Mouse (Mus musculus): Measurements from ENCODE around the gene Flot1.

Gene Flot1

DNA sequence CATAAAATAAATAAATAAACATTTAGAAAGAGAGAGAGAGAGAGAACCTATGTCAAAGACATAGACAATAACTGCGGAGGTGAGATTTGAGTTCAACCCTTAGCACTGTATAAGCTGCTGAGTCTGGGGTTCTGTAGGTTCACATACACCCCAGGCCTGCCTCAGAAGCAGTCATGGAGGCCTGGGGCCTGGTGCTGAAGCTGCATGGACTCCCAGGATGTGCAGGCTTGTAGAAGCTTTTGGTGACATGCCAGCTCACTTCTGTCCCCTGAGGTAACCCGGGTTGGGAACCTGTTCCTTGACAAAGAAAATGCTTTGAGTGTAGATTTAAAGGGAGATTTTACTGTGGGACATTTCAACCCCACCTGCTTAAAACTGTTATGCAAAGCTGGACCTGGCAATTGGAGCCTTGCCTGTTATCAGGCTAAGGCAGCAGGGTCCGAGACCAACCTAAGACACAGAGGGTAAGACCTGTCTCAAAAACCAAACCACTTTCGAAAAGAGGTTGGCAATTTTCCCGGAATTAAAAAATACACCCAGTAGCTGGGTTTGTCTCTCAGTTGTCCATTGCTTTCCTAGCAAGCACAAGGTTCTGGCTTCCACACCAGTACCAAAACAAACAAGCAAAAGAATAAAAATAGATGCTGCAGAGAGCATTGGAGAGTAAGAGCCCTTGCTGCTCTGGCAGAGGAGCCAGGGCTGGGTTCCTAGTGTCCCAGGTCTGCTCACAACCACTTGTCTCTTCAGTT is 12.0 kb upstream of the Flot1 start:
- DNase-seq (ENCODE audit: low read depth, low spot score): no peak

DNA sequence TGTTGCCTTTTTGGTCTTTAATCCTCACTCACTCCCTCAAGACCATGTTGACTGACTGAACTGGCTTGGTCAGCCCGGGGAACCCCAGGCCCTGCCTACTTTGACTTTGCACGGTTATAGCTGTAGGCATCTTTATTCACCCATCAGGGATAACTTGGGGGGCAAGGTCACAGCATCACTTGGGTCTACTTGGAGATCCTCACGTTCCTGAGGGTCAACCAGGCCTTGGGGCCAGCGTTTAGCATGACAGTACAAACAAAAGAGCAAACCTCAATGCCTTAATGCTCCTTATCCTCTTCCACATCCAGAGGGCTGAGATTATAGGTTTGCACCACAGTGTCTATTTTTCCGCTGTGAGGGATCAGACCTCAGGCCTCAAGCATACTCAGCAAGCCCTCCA is 10.7 kb upstream of the Flot1 start:
- DNase-seq (ENCODE audit: low read depth, low spot score): no peak

GRCm38 (mm10) chr17:35812736-35813135 is 10.3 kb upstream of the Flot1 start:
- DNase-seq (ENCODE audit: low read depth, low spot score): peak; percentile 70

DNA sequence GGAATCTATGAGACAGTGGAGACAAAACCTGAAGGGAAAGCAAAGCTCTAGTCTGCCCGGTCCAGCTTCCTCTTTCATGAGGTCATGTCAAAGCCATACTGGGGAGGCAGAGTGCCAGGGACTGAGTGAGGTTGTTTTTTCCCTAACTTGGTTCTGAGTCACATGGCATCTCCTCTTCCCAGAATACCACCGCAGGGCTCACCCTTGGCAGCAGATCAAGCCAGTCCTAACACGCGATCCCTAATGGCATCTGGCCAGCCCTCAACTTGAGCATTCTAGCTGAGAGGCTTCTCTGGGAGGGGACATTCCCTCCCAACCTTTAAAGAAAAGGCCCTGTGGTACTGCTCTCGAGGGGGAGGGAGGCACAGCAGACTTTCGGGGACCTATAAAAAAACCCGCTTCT is 9.8 kb upstream of the Flot1 start:
- DNase-seq (ENCODE audit: low read depth, low spot score): no peak

GRCm38 (mm10) chr17:35813653-35814052 is 9.4 kb upstream of the Flot1 start:
- DNase-seq (ENCODE audit: low read depth, low spot score): no peak

DNA sequence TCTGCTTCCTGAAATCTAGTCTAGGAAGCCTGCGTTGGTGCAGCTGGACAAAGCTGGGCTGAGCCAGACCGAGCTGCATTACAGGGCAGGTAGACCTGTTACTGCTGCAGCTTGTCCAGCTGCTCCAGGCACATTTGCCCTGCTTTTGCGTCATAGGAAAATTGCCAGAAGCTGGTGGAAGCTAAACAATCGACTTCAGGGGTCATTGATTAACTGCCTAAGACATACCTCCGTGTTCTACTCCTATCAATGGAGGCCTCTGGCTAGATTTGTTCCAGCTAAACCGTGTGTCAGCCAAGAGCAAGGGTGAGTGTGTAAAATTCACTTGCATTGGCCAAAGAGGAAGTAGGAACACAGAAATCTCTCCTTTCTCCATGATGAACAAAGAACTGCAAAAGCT is 8.4 kb upstream of the Flot1 start:
- no peak for DNase-seq (ENCODE audit: low read depth, low spot score)

GRCm38 (mm10) chr17:35815836-35816235 is 7.2 kb upstream of the Flot1 start:
- no peak for DNase-seq (ENCODE audit: low read depth, low spot score)

DNA sequence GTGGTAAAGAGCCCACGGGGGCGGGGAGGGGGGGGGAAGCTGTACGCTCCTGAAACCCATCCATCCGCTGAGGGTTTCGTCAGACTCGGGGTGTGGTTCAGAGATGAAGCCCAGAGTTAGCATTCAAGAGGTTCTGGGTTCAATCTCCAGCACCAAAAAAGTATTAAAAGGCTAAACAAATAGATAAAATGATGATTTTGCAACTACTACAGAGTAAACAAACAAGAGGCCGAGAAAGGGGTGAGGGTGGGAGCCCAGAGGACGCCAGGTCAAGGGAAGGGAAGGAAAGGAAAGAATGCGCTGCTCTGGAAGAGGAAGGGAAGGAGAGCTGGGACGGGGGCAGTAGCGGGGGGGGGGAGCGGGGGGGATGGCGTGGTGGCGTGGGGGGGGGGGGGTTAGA is 6.3 kb upstream of the Flot1 start:
- DNase-seq (ENCODE audit: low read depth, low spot score): no peak

DNA sequence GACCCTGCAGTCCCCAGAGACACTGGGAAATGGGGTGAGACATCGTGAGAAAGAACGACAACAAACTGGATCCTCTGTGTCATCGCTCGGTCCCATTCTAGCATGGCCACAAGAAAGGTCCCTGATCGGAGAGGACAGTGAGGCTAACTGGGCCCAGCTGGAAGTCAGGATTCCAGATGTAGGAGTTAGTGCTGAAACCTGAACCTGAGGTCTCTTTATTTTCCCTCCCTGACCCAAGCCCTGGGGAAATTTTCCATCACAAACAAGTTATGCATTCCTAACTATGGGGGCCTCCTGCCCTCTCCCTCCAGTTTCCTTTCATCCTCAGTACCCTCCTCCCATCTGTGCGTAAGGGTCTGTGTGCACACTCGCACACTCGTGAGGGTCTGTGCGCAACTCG is 5.8 kb upstream of the Flot1 start:
- no peak for DNase-seq (ENCODE audit: low read depth, low spot score)

- no peak for DNase-seq (ENCODE audit: low read depth, low spot score)
Observed at GRCm38 (mm10) chr17:35820111-35820510, 2.9 kb upstream of the Flot1 start.

DNA sequence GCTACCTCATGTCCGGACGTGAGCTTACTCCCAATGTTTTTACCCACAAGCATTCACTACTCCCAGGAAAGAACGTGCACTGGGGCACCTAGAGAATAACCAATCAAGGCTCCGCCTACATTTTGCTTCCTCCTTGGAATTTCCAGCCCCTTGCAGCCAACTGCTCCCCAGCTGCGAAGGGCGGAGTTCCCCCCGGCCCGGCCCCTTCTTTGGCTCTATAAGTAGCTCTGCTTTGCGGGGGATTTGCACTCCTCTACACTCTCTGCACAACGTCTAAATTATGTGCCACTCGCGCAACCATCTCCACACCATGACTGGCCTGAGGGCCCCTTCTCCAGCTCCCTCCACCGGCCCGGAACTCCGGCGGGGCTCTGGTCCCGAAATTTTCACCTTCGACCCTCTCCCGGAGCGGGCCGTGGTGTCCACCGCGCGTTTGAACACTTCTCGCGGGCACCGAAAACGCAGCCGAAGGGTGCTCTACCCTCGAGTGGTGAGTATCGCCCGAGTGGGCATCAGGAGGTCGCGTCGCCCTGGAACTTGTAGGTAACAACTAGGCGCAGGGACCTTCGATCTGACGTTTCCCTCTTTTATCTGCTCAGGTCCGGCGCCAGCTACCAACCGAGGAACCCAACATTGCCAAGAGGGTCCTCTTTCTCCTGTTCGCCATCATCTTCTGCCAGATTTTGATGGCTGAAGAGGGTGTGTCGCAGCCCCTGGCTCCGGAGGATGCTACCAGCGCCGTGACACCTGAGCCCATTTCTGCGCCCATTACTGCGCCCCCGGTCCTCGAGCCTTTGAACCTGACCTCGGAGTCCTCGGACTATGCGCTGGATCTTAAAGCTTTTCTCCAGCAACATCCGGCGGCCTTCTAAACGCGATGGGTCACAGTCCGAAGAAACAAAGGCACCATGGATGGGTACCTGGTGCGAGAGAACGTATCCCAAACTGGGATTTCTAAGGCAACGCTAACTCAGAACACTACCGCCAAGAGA is 1.3 kb upstream of the Flot1 start, which contains the start of gene Ier3:
Ier3 (plus strand) TSS at position 246 of the 992 bp plus-strand sequence.
- peak; percentile 93 for DNase-seq (ENCODE audit: low read depth, low spot score)

DNA sequence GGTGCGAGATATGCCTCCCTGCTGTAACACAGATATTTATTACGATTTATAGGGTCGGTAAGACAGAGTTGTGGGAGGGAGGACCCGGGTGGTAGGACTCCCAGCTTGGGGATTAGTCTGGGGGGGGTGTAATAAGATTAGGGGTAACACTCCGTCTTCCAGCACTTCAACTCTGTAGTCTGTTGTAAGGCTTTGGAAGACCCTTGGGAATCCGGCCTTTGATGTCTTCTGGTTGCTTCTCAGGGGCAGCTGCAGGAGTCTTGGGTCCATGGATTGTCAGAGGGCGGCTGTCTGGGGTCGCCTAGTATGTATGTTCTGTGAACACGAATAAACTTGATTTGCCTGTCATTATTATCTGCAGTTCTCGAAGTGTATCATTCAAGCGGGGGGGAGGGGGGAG is 466 bp upstream of the Flot1 start:
- DNase-seq (ENCODE audit: low read depth, low spot score): no peak

- DNase-seq (ENCODE audit: low read depth, low spot score): no peak
Observed at GRCm38 (mm10) chr17:35824402-35824801, 1.4 kb downstream of the Flot1 start.

DNA sequence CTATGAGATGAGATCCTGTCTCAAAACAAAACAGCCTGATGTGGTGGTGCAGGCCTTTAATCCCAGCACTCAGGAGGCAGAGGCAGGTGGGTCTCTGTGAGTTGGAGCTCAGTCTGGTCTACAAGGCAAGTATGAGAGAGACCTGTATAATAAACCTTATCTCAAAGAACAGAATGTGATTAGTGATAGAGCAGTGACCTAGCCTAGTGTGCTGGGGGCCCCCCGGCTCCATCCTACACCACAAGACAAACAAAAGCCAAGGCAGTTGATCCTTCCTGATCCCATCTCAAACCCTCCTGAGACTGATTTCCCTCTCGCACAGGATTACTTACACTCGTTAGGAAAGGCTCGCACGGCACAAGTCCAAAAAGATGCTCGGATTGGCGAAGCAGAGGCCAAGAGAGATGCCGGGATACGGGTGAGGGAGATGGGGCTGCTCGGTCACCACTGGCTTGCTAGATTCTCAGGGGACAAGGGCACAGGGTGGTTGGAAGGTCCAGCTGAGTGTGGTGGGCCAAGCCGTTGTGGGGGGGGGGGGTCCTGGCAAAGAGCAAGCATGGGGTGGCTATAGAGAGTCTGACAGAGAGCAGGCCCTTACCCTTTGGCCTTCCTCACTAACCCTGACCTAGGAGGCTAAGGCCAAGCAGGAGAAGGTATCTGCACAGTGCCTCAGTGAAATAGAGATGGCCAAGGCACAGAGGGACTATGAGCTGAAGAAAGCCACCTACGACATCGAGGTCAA is 2.2 kb downstream of the Flot1 start:
- no peak for DNase-seq (ENCODE audit: low read depth, low spot score)

DNA sequence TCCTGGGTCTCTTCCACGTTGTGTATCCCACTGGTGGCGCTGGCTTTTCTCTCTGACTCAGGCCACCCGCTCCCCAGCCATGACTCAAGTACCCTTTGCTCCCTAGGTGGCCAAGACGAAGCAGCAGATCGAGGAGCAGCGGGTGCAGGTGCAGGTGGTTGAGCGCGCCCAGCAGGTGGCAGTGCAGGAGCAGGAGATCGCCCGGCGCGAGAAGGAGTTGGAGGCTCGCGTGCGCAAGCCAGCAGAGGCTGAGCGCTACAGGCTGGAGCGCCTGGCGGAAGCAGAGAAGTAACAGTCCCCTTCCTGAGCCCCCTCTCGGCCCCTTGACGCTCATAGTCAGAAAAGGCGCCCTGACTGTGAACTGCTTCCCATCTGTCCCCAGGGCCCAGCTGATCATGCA is 6.7 kb downstream of the Flot1 start:
- peak; percentile 89 for DNase-seq (ENCODE audit: low read depth, low spot score)

- no peak for DNase-seq (ENCODE audit: low read depth, low spot score)
Observed at GRCm38 (mm10) chr17:35832400-35833238, 9.6 kb downstream of the Flot1 start.

DNA sequence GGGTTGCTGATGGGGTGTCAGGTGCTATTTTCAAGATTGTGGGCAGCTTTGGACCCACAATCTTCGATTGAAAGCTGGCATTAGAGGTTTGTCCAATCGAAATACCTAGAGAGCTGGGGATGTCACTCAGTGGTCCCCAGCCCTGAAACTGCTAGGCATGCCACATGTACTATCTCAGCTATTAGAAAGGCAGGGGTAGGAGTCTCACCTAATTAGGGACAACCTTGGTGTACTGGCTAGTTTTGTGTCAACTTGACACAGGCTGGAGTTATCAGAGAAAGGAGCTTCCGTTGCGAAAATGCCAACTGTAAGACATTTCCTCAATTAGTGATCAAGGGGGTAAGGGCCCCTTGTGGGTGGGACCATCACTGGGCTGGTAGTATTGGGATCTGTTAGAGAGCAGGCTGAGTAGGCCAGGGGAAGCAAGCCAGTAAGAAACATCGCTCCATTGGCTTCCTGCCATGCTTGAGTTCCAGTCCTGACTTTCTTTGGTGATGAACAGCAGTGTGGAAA is 10.3 kb downstream of the Flot1 start:
- DNase-seq (ENCODE audit: low read depth, low spot score): peak; percentile 34

DNA sequence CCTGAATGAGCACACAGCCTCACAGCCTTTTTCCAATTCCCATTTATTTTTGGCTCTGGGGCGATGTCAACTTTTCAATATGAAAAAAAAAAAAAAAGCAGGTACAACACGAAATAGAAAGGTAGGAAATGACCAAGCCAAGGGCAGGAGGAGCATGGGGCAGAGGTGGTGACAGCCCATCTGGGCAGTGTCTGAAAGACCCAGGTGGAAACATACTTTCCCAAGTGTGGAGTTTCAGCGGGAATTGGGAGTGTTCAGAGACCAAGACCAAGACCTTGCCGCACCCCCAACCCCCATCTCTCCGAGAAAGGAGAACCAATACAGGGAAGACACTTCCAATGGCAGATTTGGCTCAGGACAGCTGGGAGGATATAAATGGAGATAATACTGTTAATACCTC is 10.9 kb downstream of the Flot1 start:
- DNase-seq (ENCODE audit: low read depth, low spot score): no peak

GRCm38 (mm10) chr17:35834696-35835422 is 11.8 kb downstream of the Flot1 start:
- DNase-seq (ENCODE audit: low read depth, low spot score): peak; percentile 41
